Mouse (Mus musculus) cortical plate, adult 2 months (tissue): ENCODE measurements around the gene Emp3.

Experiments used
- CTCF ChIP-seq: fragments of 200-500 bp; IDR thresholded peaks from 2 replicates; pipeline ENCODE4 v1.5.1; 2011; ENCODE audit warnings: mild to moderate bottlenecking, control low read depth, low read length; ENCODE audit not compliant: insufficient read depth; ENCODE audit errors: extremely low read depth
- POLR2A ChIP-seq: fragments of 200-500 bp; IDR thresholded peaks from 2 replicates; pipeline ENCODE4 v1.6.1; 2011; ENCODE audit warnings: mild to moderate bottlenecking, low read length, control low read depth; ENCODE audit not compliant: insufficient read depth; ENCODE audit errors: extremely low read depth

DNA sequence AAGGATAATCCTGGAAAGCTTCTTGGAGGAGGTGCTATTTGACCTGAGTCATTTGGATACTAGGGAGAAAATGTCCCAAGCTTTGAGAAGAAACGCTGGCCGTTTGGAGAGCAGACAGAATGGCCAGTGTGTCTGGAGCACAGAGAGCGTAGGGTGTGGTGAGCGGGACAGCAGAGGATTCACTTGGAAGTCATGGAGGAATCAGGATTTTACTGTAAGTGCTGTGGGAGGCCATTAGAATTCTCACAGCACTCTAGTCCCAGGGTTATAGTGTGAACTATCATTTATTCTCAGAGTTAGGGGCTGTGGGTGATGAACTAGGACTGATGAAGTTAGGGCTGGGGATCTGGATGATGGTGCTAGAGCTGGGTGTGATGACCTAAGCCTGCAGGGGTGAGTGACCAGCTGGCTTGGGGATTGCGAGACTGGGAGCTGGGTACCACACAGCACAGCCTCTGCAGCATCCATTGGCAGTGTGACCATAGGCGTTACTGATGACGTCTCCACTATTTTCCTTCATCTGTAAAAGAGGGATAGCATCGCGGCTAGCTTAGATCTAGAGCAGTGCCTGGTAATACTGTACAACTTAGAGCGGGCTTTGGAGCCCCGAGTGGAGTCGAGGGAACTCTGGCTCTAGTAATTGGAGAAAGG, 871 bp upstream of the Emp3 start:
- no peak for TF ChIP-seq CTCF
- no peak for TF ChIP-seq POLR2A
